Mouse (Mus musculus): Measurements from ENCODE around the gene Dlg2. TPM values are rescaled to one million over a fixed set of nuclear protein-coding genes. Genes with fewer than 3 reads are reported as not detected.

Gene Dlg2
- total RNA-seq, 1 experiment from 2014 or later = 71.9 TPM

DNA sequence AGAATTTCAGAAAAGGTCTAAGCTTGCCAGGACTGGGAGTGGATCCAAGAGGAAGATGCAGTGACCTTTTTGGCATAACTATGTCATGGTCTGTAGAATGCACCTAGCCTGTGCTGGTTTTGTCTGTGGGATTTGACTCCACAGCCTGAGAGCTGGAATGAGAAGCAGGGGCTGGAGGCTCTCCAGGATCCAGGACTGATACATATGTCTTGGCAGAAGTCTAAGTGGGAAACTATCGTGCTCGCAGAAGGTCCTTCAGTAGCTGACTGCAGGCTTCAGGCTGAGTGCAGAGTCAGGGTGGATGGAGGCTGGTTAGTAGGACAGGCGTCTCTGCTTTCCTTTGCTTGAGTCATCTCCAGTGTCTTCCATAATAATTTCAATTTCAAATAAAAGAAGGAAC lies 807.7 kb downstream of the Dlg2 start:
- DNase-seq = no peak

DNA sequence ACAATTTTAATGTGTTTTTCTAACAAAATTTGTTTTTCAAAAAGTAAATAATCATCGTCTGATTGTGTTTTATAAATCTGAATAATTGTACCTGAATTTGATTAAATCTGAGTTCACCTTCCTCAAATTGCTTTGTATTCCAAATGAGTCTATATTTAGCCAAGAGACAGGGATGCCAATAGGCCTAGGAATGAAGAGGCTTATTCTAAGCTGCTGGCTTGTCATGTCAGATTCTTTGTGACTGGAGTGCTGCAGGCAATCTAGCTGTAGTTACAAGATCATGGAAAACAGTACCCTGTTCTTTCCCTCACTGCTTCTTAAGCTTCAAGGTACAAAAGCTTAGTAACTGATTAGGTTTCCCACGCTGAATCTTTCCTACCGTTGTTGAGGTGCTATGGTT lies 811.9 kb downstream of the Dlg2 start:
- DNase-seq = no peak

DNA sequence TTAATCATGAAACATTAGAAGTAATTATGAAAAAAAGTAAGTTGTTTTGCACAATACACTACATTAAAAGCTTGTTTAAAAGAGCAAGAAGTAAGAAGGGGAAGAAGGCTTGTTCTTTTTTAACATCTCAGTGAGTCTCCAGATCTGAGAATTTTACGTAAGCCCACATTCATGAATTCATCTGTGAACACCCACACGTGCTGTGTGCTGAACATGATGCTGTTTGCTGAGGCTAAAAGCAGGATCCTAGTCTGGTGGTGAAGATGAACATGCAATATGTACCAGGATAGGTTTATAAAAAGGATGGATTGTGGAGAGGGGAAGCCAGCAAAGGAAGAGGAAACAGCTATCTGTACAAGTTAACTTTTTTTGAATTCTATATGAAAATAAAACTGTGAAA lies 819.7 kb downstream of the Dlg2 start:
- no peak for DNase-seq

DNA sequence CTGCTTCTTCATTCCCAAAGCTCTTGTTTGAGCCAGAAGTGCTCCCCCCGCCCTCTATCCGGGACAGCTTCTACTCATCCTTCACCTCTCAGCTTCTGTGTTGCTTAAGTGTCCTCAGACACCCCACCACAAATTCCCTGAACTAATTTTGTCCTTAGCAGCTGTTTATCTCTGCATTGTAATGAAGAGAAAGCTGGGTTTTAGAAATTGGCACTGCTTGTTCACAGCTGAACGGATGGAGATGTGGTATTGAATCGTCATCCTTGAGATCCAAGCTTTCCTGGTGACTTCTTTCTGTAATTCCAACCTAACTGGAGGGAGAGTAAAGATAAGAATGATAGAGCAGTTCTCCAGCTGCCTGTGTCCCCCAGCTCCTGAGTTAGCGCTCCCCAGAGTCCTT lies 834.7 kb downstream of the Dlg2 start:
- DNase-seq = no peak

DNA sequence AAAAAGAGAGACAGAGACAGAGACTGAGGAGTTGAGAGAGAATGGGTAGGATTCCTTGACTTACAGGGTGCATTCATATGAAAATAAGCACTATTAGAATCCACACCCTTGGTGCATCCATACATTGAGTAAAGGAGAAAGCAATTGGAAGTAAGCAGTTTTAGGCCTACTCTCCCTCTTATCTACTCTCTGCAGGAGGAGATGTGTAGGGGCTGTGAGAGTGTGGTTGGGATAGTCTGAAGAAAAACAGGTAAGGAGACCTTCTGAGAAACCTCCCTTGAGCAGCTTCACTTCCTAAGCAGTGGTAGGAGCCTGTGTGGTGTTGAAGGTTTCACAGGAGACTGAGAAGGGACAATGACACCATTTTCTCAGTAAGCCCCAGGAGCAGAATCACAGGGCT lies 868.6 kb downstream of the Dlg2 start:
- no peak for DNase-seq

DNA sequence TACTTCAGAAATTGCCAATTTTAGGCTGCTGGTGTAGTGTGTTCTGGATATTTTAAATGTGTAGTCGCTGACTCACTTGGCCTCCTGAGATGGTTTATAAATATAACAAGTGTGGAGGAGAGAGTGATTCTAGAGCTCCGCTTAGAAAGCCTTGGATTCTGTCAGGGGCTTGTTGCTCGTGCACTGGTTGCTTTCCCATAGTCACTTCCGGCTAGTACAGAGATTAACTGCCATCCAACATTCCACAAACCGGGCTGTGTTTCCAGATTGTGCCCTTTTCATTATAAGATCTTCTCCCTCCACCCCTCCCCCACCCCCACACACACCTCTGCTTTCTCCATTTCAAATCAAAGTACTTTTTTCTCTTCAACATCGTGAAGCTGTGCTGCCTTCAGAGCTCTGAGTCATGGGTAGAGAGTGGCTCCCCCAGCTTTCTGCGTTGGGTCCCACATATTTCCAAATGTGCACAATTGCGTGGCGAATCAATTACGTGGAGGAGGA lies 893.4 kb downstream of the Dlg2 start:
- DNase-seq = no peak

DNA sequence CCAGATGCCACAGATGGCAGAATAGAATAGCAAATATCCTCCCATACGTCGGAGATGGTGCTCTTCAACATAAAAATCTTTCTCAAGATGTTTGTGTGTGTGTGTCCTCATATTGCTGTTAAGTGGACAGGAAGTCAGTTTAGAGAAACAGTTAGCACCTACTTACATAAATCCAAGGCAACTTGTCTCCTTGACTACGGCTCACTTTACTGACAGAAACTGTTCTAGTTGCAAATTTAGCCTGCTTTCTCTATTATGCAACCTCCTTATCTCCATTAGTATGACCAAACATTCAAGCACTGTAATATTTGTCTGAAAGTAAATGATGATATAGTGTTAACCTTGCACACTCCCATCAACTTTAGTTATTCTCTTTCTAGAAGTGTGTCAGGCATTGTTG lies 905.8 kb downstream of the Dlg2 start:
- DNase-seq = no peak

DNA sequence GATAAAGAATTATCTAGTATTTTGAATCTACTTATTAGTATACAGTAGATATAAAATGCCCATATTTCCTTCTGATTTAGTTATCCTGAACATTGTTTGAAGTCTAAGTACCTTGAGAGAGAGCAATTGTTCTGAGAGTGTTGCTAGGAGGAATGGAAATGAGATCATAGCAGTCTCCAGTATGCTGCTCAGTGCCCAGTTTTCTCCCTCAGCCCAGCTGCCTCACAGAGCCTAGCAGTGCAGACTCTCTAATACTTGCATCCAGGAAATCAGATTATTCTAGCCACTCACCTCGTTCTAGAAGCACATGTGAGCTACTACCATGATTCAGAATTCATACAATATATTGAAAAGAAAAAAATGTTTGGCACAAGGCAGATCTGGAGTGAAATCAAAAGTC lies 907.4 kb downstream of the Dlg2 start:
- DNase-seq = no peak

DNA sequence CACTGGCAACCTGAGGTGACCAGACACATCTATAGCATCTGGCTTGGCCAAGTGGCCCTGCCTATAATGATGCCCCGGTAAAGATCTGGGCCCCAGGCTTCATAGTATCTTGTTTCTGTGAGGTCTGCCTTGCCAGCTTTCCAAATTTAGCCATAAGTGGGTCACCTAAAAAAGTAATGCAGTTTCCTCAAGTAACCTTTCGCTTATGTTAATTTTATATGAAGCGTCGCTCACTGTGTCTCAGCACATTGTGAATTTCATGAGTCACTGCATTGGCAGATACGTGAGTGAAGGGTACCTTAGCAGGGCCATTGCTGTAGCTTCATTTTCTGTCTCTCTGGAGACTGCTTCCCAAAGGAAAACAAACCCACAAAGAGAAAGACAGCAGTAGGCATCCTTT lies 912.8 kb downstream of the Dlg2 start:
- DNase-seq = no peak

DNA sequence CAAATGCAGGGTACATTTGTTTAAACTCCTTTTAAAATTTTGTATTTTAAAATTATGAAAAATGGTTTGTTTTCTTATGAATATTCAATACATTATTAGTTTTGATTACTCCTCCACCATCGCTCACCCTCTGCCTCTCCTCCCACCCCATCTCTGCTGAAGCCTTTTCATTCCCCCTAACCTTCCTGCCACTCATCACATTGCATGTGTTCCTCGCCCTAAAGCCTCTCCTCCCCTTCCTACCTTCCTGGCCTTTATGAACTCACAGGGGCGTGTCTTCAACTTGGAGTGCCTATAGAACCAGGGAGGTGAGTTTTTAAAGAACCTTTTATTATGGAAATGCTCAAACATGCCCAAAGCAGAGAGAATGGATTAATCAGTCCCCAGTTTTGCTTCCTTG lies 921.4 kb downstream of the Dlg2 start:
- DNase-seq = no peak

DNA sequence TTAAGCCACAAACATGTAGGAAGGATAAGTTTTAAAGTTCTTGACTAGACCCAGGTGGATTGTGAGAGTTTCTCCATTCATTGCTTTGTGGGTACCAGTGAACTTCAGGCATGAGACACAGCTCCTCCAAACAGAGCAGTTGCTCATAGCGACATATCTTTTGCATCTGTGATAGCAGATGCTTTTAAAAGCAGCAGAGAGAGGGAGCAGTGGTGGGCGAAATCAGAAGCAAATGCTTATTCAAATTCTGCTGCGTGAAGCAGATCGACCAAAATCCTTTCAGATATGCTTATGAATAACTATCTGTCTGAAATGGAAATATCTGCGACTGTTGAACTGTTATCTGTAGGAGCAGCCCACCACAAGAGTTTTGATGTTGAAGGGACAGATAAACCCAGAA lies 935.6 kb downstream of the Dlg2 start:
- DNase-seq = no peak

DNA sequence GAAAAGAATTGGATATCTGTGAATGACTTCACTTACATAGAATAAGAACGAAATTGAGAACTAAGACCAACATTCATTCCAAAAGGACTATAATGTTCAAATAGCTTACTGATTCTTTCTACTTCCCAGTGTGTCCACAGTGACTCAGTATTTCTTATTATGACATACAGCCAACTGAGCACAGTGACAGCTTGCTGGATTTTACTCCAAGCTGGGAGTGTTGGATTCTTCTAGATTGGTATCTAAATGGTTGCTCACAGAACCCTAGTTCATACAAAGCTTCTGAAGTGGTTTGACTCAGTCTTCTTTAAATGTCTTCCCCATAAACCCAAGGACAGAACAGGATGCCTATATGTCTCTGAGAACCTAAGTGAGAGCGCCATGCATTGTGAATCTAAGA lies 937.7 kb downstream of the Dlg2 start:
- no peak for DNase-seq

DNA sequence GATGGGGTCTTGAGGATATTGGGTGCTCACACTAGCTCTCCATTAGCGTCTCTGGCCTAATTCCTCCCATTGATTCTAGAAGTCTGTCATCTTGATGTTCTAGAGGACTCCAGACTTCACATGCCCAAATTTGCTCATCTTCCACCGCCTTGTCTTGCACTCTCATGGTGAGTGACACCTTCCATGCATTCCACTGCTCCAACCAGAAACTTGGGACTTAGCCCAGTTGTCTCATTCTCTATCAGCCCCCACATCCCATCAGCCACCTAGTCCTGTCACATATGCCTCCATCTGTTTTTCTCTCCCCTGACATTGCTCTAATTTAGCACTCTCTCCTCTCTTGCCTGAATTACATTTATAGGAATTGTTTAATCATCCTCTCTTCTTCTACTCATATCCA lies 938.3 kb downstream of the Dlg2 start:
- no peak for DNase-seq

DNA sequence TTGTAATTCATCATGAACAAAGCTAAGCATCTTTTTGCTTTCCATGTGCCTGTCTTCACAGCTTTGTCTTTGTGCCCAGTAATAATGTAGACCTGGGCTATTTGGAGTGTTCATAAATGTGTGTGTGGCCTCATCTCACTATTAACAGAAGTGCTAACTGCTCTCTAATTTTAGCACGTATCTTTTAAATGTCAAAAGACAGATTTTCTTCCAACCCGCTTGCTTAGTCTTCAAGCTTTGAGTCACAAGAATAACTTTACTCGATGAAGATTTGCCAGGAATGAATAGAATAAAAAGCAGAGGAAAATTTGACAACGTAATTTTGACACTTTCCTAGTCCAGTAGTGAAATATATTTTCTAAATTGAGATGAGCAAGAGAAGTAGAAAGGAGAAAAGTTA lies 943.7 kb downstream of the Dlg2 start:
- DNase-seq = no peak

DNA sequence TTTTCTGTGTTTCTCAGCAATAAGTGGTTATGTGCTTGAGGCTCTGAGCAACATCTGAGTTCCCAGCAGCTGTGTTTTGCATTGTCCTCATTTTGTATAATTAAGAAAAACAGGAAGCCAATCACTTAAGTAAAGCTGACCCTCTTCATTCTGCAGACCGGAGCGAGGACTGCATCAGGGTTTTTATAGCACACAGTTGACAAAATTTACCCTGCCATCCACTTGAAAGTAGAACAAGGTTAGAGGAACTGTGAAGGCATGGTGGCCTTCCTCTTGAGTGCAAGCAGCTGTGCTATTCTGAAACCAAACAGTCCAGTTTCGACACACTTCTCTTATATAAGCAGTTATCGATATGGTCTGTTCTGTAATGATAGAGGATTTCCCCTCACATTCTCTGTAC lies 947.3 kb downstream of the Dlg2 start:
- no peak for DNase-seq

DNA sequence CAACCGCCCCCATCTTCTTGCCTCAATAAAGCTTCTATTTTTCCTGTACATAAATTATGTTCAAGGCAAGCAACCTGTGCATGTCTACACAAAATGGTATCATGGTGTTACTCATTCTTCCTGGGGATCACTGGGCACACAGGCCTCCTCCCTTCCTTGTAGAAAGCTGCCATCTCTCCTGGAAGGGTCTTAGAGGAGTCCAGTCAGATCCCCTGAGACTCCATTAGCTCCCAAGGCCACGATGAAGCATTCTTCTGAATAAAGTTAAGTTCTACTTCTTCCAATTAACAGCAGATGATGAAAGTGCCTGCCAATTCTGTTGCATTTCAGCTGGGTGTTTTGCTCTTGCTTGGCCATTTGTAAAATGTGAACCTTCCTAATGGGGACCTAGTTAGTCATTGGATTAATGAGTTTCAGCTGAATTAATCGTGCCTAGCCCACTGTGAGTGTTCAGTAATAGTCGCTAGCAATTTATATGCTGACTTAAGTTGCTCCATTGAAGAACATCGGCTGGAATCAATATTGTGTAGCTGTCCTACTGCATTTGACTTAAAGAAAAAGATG lies 953.3 kb downstream of the Dlg2 start:
- DNase-seq = no peak

DNA sequence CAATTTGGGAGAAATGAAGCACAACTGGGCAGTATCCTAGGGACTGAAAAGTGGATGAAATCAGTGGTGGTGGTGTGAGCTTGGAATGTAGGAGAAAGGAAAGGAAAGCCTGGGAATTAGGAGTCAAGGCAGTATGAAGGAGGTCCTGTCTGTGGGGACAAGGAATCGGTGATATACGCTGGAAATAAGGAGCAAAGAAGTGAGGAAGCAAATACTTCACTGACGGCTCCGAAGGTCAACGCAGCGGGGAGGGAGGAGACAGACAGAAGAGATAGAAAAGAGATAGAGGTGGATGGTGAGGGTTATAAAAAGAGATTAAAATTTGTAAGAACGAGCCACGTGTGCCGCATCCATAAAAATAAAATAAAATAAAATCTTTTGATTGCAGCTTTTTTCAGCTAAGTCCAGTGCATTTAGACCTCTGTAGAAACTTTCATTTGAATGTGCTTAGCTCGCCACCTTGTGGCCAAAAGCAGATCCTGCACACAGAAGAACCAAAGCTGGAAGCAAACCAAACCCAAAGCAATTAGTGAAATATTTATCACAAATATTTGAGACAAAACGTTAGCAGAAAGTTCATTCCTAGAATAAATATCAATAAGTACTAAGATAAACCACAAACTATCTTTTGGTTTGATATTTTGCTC lies 955.2 kb downstream of the Dlg2 start:
- peak; percentile 60 for DNase-seq

DNA sequence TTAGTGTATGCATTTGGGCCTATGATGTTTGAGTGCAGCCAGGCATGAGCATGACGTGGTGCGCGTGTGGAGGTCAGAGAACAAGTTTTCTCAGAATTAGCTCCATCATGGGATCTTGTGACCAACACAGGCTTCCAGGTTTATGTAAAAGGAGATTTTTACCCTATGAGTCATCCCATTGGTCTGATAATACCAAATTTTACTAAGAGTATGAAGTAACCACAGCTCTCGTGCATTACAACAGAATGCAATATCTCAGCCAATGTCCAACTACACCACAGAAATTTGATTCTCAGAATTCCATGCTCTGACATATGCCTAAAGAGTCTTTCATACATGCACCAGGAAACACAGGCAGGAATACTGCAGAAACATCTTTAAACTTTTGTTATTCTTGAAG lies 956.1 kb downstream of the Dlg2 start:
- no peak for DNase-seq

DNA sequence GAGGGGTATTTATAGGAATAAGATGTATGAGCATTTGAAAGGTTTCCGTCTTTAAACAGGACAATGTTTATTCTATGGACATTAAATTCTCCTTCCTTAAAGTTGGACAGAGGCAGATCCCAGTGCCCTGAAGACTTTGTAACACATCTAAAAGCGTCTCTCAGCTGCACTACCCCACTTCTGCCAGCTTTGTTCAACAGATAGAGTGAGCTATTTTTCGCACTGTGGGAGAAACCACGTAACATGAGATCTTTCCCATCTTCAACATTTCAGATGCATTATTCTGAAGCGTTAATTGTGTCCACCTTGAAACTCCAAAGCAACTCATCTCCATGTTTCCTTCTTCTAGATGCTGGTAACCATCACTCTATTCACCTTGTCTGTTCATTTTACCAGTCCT lies 958.3 kb downstream of the Dlg2 start:
- DNase-seq = no peak

DNA sequence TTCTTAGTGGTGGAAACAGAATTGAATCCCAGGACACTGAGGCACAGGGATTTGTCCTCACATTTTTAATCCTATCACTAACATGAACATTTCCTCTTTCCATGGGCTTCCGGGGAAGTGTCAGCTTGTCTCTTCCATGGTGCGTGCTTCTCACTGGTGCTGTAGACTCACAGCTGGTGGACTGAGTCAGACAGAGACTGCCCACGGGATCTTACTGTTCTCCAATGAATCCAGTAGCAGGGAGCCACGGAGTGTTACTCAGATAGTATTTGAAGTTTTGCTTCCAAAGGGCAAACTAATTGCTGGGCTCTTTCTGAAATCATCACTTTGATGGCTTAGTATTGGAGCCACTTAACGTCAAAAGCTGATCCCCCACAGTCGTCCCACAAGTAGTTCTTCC lies 963.9 kb downstream of the Dlg2 start:
- DNase-seq = no peak

DNA sequence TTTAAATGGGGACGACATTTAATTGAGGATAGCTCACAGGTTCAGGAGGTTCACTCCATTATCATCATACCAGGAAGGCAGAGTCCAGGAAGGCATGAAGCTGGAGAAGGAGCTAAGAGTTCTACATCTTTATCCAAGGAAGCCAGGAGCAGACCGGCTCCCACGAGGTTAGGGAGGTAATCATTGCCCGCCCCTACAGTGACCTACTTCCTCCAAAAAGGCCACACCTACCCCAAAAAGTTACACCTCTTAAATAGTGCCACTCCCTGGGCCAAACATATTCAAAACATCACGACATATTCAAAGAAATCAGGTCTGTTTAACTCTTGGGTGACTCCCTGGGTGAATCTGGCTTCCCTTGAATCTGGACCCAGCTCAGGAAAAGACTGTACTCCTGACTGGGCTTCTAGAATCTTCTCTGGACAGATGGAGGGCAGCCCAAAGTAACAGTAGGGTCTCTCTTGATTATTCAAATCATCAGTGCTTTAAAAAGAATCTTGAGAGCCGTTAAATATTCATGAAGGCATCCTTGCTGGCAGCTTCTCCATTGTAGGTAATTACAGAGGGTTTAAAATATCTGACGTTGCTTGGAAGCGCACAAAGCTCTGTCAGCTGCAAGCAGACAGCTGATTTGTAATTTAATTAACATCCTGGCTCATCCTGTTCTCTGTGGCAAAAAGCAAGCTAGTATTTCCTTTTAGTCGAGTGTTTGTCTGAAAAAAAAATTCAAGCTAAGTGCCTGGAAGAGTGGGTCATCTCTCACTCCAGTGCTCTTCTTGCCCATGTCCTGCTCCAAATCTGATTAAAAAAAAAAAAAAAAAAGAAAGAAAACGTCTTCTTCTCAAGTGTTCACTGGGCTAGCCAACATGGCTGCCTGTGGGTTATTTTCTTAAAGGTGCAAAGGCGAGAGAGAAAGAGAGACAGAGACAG lies 966.2 kb downstream of the Dlg2 start:
- no peak for DNase-seq

DNA sequence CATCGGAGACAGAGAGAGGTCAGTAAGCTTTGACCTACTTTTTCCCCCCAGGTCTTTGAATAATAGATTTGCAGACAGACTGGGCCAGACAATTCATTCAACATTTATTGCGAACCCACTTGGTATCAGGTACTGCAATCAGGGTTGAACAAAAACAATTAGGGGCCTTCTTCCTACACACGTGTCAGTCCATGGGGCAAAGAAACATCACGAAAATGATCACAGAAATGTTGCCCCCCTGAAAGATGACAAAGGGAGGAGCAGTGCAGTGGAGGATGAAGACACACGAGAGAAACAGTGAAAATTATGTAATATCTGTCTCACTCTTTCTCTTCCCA lies 966.9 kb downstream of the Dlg2 start:
- DNase-seq = no peak

DNA sequence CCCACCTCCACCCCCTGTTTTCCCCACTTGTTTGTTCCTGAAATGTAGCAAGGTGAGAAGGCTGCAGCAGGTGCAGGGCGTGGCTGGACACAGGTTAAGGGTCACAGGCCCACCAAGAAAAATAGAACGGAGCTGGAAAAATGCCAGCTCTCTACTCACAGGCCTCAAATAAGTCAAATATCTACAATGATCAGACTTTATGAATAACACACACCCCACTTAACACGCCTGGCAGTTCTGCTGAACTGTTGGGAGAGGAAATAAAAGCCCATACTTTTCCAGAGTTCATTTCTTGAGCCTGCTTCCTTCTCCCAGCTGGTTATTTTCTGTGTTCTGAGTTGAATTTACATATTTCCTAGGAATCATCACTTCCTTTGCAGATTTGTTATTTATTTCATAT lies 967.4 kb downstream of the Dlg2 start:
- DNase-seq = no peak

DNA sequence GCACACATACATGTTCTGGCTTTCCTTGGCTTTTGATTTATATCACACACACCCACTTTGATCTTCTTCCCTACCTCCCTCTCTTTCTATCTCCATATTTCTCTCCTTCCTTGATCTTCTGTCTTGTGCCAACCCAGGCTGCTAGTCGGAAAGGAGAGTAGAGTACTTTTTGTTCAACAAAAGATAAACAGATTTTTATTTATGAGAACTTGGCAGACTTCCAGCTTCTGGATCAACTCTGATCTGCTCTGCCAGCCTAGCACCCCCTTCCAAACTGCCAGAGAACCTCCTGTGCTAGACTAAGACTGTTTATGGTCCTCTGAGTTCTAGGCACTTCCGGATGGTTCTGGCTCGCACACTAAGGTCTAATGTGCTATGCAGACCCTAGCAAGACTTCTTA lies 968.3 kb downstream of the Dlg2 start:
- no peak for DNase-seq

Data from adrenal gland, postnatal 14 days (tissue).